21 mouse cellular contexts compared by ENCODE assay signal in the genomic region with DNA sequence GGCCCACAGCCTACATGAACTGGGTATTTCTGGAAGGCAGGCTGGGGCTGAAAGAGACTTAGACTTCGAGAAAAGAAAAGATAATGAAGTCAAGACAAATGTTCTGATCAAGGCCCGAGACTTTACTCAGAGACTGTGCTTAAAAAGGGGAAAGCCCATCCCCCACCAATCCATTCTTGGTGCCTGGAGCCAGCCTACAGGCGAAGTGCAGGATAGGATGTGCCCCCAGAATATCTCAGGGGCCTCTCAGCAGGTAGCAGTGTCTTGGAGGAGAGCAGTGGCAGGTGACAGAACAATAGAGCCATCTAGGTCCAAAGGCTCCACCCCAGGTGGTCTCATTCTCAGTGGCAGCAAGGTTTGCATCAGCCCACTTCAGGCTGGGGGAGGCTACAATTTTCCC. TPM values are rescaled to one million over a fixed set of nuclear protein-coding genes. Genes with fewer than 3 reads are reported as not detected.
A peak's percentile ranks its signal among the peaks of the same experiment; 100 is the strongest.
DNase-seq lines count a peak whose midpoint lies in the region; TF ChIP-seq lines count a peak whose summit lies in the region.
"Not testable (repeated sequence)": the region's sequence is repeated elsewhere in the genome, so short reads cannot be mapped to it uniquely, and the experiment has no call there.
"Had no signal": no experiment of that assay in that cellular context is flagged by ENCODE, and none has a peak within 500 bp of the region (broad histone marks: within the 10 kb centered on the region; RNA-seq: fewer than 3 reads in every experiment).

No protein-coding gene starts in this region.

- not testable (repeated sequence) for H3K4me3 ChIP-seq in ES-Bruce4 (ENCODE audit: low read depth, low read length); ES-E14 (ENCODE audit: insufficient read depth in 1 of 2, low read depth in 1 of 2, low read length in 2 of 2, poor library complexity in 1 of 2, severe bottlenecking in 1 of 2)
- peak overlapping the region; percentile 11; the same call in 1 of the 2 replicates for H3K4me3 ChIP-seq in testis, adult 2 months (ENCODE audit: control insufficient read depth, low read depth, low read length)

- peaks cover 21% of the 10 kb centered on the region for H3K9me3 ChIP-seq in ES-Bruce4 (replicated peaks; ENCODE audit: control insufficient read depth, insufficient read depth, low read length, poor library complexity, severe bottlenecking)
- H3K9me3 ChIP-seq in ES-E14 (ENCODE audit: control insufficient read depth, insufficient read depth, low read depth, low read length): not testable (repeated sequence)

- H3K27me3 ChIP-seq in ES-Bruce4 (ENCODE audit: control insufficient read depth, insufficient read depth, low read length, poor library complexity, severe bottlenecking); testis, adult 2 months (ENCODE audit: control insufficient read depth, insufficient read depth, low read length): not testable (repeated sequence)

- peak; percentile 60; the same call in 1 of the 2 replicates for TF ChIP-seq EP300 in ES-Bruce4 (IDR thresholded peaks at IDR 0.05; ENCODE audit: insufficient read depth, low read depth, low read length)

- H3K4me1 ChIP-seq in ES-Bruce4 (ENCODE audit: control insufficient read depth, insufficient read depth, low read length); ES-E14 (ENCODE audit: control insufficient read depth in 2 of 2, insufficient read depth in 2 of 2, low read length in 2 of 2, poor library complexity in 1 of 2); testis, adult 2 months (ENCODE audit: control insufficient read depth, insufficient read depth, low read length): not testable (repeated sequence)

- DNase-seq in ES-CJ7 (ENCODE audit: low read depth, low spot score) (peak; percentile 78), R1 (ENCODE audit: low read depth, low spot score) (peak; percentile 80), ZHBTc4 (ENCODE audit: low read depth, low spot score) (peak; percentile 61)
- DNase-seq in ES-E14 (ENCODE audit: low read depth, low spot score): not testable (repeated sequence)

- H3K36me3 ChIP-seq in ES-Bruce4 (ENCODE audit: control insufficient read depth, insufficient read depth, low read length, poor library complexity, severe bottlenecking); ES-E14 (ENCODE audit: control insufficient read depth, insufficient read depth, low read length, poor library complexity, severe bottlenecking); testis, adult 2 months (ENCODE audit: control insufficient read depth, insufficient read depth, low read length): not testable (repeated sequence)

- in situ Hi-C loops in ES-E14 (cut with MboI; ENCODE audit: low sequenced_read_pairs in 2 of 2, unreplicated experiment in 2 of 2): not testable (repeated sequence)

- TF ChIP-seq CTCF in ES-Bruce4 (IDR thresholded peaks at IDR 0.05; ENCODE audit: low read depth, low read length); testis, adult 2 months (IDR thresholded peaks at IDR 0.05; ENCODE audit: control insufficient read depth, insufficient read depth, insufficient replicate concordance, low read depth, low read length): not testable (repeated sequence)

- TF ChIP-seq POLR2A in ES-Bruce4 (IDR thresholded peaks at IDR 0.05; ENCODE audit: insufficient read depth, low read length); testis, adult 2 months (IDR thresholded peaks at IDR 0.05; ENCODE audit: control insufficient read depth, low read depth, low read length): not testable (repeated sequence)

- H3K9ac ChIP-seq in ES-Bruce4 (ENCODE audit: low read depth, poor library complexity, severe bottlenecking); ES-E14 (ENCODE audit: insufficient read depth, low read depth, low read length, poor library complexity, severe bottlenecking): not testable (repeated sequence)

- H3K27ac ChIP-seq in ES-Bruce4 (ENCODE audit: insufficient read depth, low read length) (peak overlapping the region; percentile 77), ES-E14 (ENCODE audit: insufficient read depth, low read depth, low read length, poor library complexity, severe bottlenecking) (peak overlapping the region; percentile 44)
- peak overlapping the region; percentile 68; the same call in 1 of the 2 replicates for H3K27ac ChIP-seq in testis, adult 2 months (ENCODE audit: control insufficient read depth, insufficient read depth, low read depth, low read length)

RNA-seq across cellular contexts. Expression of gene Acot4, which starts 9.9 kb away (rescaled TPM):
- 0.21 and 0.39 TPM in 2 replicates for polyA plus RNA-seq in ES-Bruce4 (2011; ENCODE audit: insufficient read depth, insufficient read length, low read depth, missing spikeins)
- total RNA-seq in ES-E14 (2012; rRNA removed): 0.04 and 0.05 TPM in 2 replicates
- polyA plus RNA-seq in testis, adult 2 months (2012; rRNA removed): 0.02 and 0.11 TPM in 2 replicates
- total RNA-seq: CH12.LX had no signal
- polyA plus RNA-seq: activated CD4-positive, CD25-positive, alpha-beta regulatory T cell, adult 4 months; G1E had no signal

RNA-seq across cellular contexts. Expression of gene Gm49366, which starts 10.4 kb away (rescaled TPM):
- polyA plus RNA-seq in ES-Bruce4 (2011; ENCODE audit: insufficient read depth, insufficient read length, low read depth, missing spikeins): not detected in 2 replicates
- total RNA-seq in ES-E14 (2012; rRNA removed): not detected in 2 replicates
- not detected in 2 replicates for polyA plus RNA-seq in testis, adult 2 months (2012; rRNA removed)
- total RNA-seq: adrenal gland, adult 18-20 months; adrenal gland, adult 2 months; adrenal gland, postnatal 10 days; adrenal gland, postnatal 14 days; adrenal gland, postnatal 25 days; adrenal gland, postnatal 36 days; adrenal gland, postnatal 4 days; CH12.LX; G1E; MEL had no signal
- polyA plus RNA-seq: activated CD4-positive, CD25-positive, alpha-beta regulatory T cell, adult 4 months; adrenal gland, adult 2 months; C2C12; CD4-positive, CD25-positive, alpha-beta regulatory T cell, adult 4 months; cerebellum, adult 2 months; G1E; Patski had no signal

RNA-seq across cellular contexts. Expression of gene Acot1, which starts 19.0 kb away (rescaled TPM):
- polyA plus RNA-seq in ES-Bruce4 (2011; ENCODE audit: insufficient read depth, insufficient read length, low read depth, missing spikeins): 36.4 and 48.7 TPM in 2 replicates
- 10.2 and 19.3 TPM in 2 replicates for total RNA-seq in ES-E14 (2012; rRNA removed)
- polyA plus RNA-seq in testis, adult 2 months (2012; rRNA removed): 0.73 and 1.8 TPM in 2 replicates
- polyA plus RNA-seq: activated CD4-positive, CD25-positive, alpha-beta regulatory T cell, adult 4 months; CD4-positive, CD25-positive, alpha-beta regulatory T cell, adult 4 months; G1E had no signal

RNA-seq across cellular contexts. Expression of gene Acot3, which starts 23.6 kb away (rescaled TPM):
- not detected in 2 replicates for polyA plus RNA-seq in ES-Bruce4 (2011; ENCODE audit: insufficient read depth, insufficient read length, low read depth, missing spikeins)
- 0.27 and 0.32 TPM in 2 replicates for total RNA-seq in ES-E14 (2012; rRNA removed)
- not detected in 2 replicates for polyA plus RNA-seq in testis, adult 2 months (2012; rRNA removed)
- total RNA-seq: adrenal gland, postnatal 25 days; CH12.LX; G1E; MEL had no signal
- polyA plus RNA-seq: activated CD4-positive, CD25-positive, alpha-beta regulatory T cell, adult 4 months; C2C12; CD4-positive, CD25-positive, alpha-beta regulatory T cell, adult 4 months had no signal

RNA-seq across cellular contexts. Expression of gene Acot2, which starts 40.7 kb away (rescaled TPM):
- polyA plus RNA-seq in ES-Bruce4 (2011; ENCODE audit: insufficient read depth, insufficient read length, low read depth, missing spikeins): 6.5 and 6.7 TPM in 2 replicates
- total RNA-seq in ES-E14 (2012; rRNA removed): 3.7 and 4.1 TPM in 2 replicates
- 0.94 and 1.6 TPM in 2 replicates for polyA plus RNA-seq in testis, adult 2 months (2012; rRNA removed)

Comparison
In these comparisons a context has a peak if more than half of its experiments do, and no peak if none do; other contexts are left out.
1. RNA of gene Acot1, which starts 19.0 kb away (polyA plus RNA-seq): 36.4 to 48.7 TPM in ES-Bruce4; 0.73 to 1.8 TPM in testis, adult 2 months; every median in the first group is over 10 times any median in the second.
2. Peak in every context shown above with its lines, with median percentiles within 50 percentile points of each other: H3K27ac ChIP-seq.